Mouse (Mus musculus) CD4-positive helper T cell, adult 2 months (primary cell): ENCODE data around the gene Bloc1s6.

Source experiments
- DNase-seq: peaks from one replicate; pipeline ENCODE4 v3.0.0-alpha.2; 2012; ENCODE audit warnings: low read depth, missing footprints, low spot score

Bloc1s6 gene

DNA sequence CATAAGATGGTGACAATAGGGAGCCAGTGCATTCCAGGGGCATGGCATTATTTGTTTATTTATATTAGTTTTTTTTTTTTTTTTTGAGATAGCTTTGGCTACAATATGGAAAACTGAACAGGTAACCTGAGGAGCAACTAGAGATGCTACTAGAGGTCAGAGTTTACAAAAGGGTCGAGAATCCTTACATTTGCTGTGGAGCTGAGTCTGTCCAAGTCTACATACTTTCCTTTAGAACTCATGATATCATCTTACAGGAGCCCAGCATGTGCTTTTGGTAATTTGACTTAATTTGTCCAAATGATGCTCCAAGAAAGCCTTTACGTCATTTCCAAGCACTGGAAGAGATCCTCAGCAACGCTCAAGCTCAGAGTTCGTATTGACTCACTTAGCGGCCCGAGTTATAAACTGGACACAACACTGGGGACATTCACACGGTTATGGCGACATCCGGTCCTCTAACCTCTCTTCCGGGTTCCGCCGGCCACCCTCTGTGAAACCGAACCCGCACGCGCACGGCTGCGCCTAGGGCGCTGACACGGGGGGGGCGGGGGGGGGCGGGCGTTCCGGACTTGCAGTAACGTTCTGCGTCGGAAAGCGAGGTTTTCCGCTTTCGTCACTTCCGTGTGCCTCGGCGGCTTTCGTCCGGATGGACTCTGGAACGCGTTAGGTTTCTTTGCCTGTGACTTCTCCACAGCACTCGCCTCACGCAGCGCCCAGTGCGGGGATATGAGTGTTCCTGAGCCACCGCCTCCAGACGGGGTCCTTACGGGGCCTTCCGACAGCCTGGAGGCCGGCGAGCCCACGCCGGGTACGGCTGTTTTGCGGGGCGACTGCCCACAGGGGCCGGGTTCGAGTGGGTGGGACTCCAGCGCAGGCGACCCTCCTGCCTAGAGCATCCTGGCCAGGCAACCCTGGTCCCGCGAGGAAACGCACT, at the start of gene Bloc1s6:
Gene Bloc1s6 (plus strand): TSS at position 610 of the 937 bp plus-strand sequence.
- peak; percentile 95 for DNase-seq

DNA sequence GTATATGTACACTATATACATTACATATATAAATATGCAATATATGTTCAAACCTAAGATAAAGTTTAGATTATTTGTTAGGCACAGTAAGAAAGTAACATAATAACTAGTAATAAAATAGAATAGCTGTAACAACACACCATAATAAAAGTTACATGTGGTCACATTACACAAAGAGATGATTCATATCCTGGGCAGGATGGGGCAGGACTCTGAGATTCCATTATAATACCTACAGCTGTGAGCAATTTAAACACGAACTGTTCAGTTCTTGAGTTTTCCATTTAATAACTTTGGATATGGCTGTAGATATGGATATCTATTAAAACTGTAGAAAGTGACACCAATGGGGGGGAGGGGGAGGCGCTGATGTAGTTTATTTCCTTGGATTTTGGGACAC, 40.8 kb upstream of the Bloc1s6 start:
- DNase-seq: no peak

DNA sequence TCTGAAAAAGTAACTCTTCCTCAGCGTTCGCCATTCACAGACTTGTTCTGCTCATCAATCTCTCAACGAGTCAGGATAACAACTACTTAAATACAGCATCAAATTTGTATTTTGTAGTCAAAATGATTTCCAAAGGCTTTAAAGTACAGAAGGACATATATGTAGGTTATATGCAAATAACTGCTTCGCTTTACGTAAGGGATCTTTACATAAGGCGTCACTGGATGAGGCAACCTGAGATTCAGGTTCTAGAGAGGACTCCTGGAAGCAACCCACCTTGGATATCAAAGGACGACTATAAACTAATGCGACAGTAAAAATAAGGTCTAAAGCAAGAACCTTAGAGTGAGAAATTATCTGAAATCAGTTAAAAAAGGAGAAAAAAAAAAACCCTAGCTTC, 37.3 kb upstream of the Bloc1s6 start:
- DNase-seq: no peak

DNA sequence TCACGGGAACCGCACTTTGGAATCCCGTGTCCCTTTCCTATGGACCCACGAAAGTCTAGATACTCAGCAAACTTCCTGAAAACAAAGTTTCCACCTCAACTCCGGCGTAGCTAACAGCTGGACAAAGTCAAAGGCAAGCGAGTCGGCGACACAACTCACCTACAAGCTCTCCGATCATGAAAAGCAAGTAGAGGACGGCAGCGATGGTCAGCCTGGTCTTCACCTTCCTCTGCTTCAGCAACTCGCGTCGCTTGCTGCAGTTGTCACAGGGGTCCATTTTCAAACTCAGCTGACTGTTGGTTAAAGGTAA, 36.5 kb upstream of the Bloc1s6 start:
- no peak for DNase-seq

DNA sequence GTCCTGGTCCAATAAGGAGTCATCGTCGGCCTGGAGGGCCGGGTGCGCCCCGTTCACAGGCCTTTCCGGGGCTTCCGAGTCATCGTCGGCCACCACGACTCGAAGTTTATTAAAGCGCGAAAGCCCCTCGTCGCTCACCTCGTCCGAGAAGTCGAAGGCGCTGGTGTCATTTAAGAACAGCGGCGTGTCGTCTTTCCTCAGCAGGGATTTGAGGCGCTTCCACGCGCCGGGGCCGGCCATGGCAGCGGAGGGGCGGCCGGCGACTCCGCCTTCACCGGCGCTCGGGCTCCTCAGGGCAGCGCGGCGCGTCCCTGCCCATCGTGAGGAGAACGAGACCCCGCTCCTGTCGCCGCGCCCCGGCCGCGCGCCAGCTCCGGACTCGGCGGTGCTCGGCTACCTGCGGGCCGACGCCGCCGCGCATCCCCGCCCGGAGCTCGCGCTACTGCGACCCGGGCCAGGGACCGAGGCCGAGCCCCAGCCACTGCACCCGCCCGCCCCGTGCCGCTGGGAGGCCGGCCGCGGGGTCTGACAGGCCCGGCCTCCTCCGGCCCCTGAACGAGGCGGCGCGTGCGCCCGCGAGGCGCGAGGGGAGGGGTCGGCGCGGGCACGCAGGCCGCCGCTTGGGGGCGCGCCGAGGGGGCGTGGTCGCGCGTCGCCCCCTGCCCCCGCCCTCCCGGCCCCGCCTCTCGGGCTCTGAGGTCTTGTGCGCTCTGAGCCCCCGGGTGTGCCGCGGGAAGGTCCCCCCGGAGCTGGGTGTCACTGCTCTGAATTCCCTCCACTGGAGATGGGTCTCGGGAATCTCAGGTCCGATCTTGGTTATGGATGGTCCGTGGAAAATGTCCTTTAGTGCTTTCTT, 35.9 kb upstream of the Bloc1s6 start, which contains the start of gene Slc30a4:
Gene Slc30a4 (minus strand): TSS at position 483 of the 856 bp plus-strand sequence.
- DNase-seq: peak; percentile 67

DNA sequence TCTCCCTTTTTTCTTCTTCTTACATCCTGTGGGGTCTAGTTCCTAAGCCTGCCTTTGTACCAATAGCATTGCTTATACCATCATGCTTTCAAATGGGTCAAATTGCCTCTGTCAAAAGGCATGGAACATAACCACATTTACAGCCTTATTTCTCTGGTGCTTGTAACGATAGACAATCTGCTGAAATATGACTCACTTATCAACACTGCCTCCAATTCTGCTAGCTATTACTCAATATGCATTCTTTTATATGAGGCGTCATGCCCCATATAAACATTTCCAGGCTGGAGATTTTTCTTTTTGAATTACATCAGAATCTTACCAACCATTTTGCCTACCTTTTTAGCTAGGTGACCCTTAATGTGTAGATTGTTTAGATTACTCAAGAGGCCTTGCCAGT, 33.7 kb upstream of the Bloc1s6 start:
- no peak for DNase-seq

DNA sequence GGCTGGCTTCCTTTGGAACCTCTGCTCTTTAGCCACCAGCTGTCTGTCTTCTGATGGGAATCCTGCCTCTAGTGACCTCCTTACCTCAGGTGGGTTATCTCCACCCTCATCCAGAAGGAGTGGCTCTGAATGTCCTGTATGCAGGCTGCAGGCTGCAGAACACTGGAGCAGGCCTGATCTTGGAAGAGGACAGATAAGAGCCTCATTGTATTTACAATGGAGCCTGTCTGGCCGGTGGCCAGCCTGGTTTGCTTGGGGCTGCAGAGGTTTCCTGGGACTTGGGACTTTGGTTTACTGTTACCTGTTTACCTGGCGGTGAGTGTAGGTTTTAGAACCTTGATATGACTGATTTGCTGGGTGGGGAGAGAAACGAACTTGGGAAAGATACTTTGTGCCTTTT, 30.2 kb upstream of the Bloc1s6 start:
- DNase-seq: no peak

DNA sequence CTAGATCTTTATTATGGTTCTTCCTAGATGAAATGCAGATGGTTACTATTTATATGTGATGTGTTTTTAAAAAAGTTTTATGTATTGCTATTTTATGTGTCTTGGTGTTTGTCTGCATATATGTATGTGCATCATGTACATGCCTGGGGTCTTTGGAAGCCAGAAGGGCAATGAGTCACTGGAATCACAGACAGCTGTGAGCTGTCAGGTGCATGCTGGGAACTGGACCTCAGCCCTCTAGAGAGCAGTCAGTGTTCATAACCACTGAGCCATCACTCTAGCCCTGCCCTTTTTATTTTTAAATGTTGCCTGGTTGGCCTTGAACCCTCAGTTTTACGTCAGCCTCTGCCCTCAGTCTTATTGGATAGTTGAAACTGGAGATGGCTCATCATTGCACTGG, 29.1 kb upstream of the Bloc1s6 start:
- DNase-seq: no peak

DNA sequence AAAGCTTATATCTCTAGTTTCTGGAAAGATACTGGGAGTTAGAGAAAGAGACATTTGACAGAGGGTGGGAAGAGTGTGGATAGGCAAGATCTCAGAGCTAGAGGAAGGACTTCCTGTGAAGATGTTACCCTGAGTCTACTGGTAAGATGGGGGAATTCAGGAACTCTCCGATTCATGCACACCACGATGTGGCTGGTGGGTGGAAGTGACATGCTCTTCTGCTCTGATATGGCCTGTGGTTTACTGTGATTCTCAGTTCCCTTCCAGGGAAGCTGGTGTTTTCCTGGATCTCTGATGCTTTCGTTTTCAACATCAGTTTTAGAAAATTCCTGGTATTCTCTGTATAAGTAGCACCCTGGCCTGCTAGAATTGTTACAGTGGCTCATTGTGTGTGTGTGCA, 26.4 kb upstream of the Bloc1s6 start:
- no peak for DNase-seq

DNA sequence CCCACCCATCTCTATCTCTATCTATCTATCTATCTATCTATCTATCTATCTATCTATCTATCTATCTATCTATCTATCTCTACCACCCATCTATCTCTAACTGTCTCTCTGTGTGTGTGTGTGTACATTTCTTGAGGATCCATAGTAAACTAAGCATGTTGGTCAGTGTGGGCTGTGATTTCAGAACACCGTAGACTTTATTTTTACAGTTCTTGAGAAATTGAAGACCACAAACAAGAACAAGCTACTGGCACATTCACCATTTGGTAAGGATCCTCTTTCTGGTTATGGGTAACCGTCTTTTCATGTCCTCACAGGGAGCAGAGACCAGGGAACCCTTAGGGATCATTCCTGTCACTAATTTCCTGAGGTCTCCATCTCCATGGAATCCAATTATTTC, 25.5 kb upstream of the Bloc1s6 start:
- DNase-seq: no peak

DNA sequence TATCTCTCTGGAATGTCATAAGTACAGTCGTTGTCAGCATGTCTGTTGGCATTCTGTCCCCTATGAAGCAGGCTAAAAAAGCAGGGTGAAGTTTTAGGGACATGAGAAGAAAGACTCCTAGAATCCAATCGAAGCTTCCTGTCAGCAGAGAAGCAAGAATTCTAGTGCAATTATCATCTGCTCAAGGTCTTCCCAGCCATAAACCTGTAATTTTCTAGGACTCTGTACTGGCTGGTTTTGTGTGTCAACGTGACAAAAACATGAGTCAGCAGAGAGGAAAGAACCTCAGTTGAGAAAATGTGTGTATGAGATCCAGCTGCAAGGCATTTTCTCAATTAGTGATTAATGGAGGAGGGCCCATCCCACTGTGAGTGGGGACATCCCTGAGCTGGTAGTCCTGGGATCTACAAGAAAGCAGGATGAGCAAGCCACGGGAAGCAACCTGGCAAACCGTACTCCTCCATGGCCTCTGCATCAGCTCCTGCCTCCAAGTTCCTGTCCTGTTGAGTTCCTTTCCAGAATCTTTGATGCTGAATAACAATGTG, 23.1 kb upstream of the Bloc1s6 start:
- no peak for DNase-seq

DNA sequence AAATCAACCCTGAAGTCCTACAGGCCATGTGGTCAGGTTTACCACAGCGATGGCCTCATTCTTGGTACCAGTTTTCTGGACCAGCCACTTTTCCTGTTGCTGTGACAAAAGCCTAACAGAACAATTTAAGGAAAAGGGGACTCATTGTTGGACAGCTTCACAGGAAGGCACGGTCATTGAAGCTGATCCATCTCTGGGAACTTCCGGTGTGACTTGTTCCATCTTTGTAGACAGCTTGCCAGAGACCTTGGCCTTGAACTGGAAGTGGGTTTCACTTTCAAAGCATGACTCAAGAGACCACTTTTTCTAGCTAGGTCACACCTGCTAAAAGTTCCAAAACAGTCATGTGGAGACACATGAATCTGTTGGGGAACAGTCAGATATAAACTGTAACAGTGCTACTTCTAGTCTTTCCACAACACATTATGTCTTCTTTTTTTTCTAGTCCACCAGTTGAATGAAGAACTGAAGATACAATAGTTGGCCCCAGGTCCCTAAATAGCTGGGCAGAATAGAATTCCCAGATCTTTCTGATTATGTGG, 21.9 kb upstream of the Bloc1s6 start:
- DNase-seq: no peak

DNA sequence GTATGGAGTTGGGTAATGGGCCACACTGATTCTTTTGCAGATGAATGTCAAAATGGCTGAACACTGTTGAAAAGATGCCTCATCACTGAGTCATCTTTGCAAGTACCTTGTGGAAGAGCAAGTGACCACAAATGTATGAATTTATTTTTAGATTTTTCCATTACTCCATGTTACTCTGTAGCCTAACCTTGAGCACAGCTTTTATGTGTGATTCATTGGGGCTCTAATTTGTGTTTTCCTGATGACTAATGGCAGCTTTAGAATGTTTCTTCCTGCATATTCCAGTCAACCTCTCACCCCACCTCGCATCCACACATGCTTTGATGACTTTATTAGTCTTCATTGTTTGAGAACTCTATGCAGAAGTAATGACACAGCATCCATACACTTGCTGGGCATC, 19.1 kb upstream of the Bloc1s6 start:
- DNase-seq: no peak

DNA sequence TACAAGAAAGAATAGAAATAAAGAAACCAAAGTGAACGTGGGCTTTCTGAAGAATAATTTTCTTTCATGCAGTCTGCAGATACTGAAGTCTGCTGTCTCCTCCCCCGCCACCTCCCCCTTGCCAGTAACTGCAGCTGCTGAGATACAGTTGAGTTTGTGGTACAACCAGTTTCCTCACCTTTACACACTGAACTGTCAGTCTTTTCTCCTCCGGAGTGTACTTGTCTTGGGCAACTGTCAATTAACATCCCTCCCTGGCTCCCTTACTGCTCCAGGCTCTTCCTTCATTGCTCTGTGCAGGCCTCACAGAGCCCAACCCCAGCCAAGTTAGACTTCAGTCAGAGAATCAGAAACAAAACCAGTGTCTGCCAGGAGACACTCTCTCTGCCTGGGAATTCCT, 17.7 kb upstream of the Bloc1s6 start:
- no peak for DNase-seq

DNA sequence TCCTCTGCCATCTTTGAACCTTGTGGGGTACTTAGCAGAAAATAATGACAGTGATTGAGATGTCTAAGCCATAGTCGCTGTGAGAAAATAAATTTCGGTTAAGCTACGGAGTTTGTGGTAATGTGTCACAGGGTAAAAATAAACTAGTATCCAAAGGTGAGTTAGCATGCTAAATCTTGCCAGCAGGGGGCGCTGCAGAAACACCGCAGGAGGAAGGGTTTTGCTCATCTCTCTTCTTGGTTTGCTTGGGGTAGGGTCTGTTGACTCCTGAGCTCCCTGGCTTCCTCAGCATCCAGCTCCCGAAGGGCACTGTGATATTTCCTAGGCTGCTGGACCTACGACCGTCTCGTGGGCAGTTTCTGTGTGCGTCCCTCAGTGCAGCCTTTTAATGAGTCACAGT, 12.7 kb upstream of the Bloc1s6 start:
- DNase-seq: peak; percentile 39

DNA sequence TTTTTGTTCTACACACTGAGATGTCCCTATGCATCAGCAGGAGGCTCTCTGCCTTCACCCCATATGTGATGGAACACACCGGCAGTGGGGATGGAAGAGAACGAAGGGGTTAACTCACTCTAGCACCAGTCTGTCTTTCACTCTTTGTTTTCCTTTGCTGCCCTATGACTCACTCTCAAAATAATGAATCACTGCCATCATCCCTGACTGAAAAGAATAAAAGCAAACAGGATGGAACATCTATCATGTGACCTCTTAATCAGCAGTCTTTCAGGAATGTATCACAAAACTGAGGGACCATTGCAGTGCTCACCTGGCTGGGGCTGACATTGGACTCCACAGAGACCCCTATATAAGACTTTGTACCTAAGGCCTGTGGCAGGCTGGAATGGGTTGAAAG, 6.8 kb upstream of the Bloc1s6 start:
- DNase-seq: no peak

DNA sequence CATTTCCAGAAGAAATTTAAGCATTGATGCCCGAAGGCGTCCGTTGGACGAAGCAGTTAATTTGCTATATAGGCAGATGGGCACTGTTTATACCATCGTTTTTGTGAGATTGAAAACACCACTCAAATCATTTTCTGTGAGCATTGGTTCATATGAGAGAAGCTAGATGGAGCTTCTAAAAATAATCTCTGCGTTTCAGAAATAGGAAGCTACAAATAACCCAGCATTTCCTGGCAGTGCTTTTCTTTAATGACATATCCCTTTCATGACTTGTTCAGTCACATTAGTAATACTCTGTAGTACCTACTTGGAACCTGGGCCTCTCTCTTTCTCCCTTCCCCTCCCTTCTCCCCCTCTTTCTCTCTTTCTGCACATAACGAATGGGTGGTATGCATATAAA, 720 bp downstream of the Bloc1s6 start:
- no peak for DNase-seq

DNA sequence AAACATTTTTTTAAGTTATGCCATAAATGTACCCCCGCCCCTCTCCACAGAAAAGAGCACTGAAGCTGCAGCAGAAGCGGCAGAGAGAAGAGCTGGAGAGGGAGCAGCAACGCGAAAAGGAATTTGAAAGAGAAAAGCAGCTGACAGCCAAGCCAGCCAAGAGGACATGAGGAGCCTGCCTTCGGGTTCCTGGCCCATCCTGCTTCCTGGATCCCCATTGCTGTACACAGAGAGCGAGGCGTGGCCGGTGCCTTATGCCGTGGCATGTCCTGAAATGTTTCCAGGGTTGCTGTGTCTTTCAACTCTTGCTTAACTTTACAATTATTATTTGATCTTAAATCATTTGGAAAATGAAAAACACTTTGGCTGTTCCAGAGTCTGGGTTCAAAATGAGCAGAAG, 8.2 kb downstream of the Bloc1s6 start:
- no peak for DNase-seq

DNA sequence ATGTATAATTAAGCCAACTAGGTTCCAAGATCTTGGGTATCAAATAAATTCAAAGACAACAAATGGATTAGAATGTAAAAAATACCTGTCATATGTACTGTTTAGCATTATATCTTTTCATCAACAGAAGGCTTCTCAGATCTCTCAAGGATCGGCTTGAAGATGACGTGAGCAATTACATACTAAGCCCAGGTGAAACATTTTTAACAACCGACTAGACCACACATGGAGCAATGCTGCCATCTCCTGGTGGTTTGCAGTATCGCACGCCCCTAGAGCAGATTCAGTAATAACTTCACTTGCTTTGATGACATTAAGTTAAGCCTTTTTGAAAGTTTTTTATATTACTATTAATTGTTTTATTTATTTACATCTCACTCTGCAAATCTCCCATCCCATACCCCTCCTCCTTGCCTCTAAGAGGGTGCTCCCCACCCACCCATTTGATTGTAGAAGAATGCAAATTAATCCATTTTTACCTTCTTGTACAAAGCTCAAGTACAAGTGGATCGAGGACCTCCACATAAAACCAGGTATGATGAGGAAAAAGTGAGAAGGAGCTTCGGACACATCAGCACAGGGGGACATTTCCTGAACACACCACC, 15.5 kb downstream of the Bloc1s6 start:
- peak; percentile 82 for DNase-seq

DNA sequence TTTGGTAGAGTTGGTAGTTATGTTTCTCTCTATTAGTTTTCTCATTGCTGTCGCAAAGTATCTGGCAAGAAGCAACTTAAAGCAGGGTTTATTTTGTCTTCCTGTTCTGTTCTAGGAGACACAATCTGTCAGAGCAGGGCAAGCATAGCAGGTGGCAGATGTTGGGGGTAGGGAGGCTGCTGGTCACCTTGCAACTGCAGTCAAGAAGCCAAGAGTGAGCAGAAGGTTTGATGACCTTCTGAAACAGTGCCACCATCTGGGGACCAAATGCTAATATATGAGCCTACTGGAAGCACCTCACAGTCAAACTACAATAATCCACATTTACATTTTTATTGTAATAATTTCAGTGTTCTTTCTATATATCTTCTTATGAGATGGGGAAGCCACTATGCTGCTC, 21.5 kb downstream of the Bloc1s6 start:
- no peak for DNase-seq

DNA sequence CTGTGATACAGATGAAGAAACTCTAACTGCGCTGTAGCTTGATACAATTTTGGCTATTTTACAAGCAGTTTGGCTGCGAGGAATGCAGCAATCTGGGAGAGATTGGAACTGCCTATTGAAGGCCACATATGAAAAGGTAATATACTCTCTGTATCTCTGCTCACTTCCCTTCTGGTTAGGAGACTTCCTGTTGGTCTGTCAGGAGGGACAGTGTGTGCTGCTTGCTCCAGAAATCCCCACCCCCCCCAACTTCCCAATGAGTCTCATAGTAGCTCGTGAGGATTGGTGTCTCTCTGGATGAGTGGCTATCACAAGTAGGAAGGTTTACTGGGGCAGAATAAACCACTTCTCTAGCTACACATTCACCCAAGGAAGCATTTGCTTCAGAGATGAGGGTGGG, 24.7 kb downstream of the Bloc1s6 start:
- DNase-seq: no peak

DNA sequence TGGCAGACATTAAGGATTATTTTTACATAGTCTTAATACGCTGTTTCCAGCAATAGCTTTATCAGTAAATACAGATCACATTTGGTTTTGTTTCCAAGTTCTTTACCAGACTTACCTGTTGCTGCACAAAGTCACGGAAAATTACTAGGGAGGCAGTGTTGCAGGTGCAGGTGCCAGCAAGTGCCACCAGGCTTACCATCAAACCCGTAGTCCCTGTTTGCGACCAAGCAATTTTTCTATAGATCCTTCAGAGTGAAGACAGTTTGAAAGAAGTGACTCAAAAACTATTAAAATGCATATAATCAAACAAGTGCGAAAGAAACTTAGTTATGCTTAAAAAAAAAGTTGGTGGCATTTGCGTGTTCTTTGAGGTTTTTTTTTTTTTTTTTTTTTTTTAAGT, 26.2 kb downstream of the Bloc1s6 start:
- DNase-seq: peak; percentile 25
